Mouse (Mus musculus) layer of hippocampus, adult 2 months (tissue): ENCODE measurements around the gene Cep83. TPM values are rescaled to one million over a fixed set of nuclear protein-coding genes. Genes with fewer than 3 reads are reported as not detected.

Source experiments
- DNase-seq, 2 experiments: peaks; one replicate each; pipeline ENCODE4 v3.0.0; 2022; ENCODE audit warnings: low spot score in 2 of 2
- H3K27ac ChIP-seq: fragments of 200-600 bp; 2 replicates; pipeline ENCODE4 v1.8.1; 2022
- H3K4me3 ChIP-seq: fragments of 200-600 bp; 2 replicates; pipeline ENCODE4 v1.8.1; 2022; ENCODE audit warnings: mild to moderate bottlenecking
- CTCF ChIP-seq: fragments of 200-600 bp; conservative IDR thresholded peaks from 2 replicates; pipeline ENCODE4 v1.8.1; 2022; ENCODE audit warnings: antibody characterized with exemption, mild to moderate bottlenecking, moderate library complexity
- total RNA-seq, 2 experiments: library from RNA; stranded (reverse); gene quantifications; 2 replicates each; pipeline ENCODE4 v1.2.3; 2021

The Cep83 gene
- total RNA-seq, 2 experiments from 2014 or later = 30.6 to 32.5 TPM

GRCm38 (mm10) chr10:94793914-94794313 is 105.5 kb downstream of the Cep83 start:
- peak overlapping the region; percentile 12; the same call in 1 of the 2 replicates for H3K27ac ChIP-seq
- no peak for DNase-seq
- no peak for TF ChIP-seq CTCF
- H3K4me3 ChIP-seq = no peak overlapping the region

- Histone ChIP-seq H3K27ac (peak overlapping the region; percentile 16), H3K4me3 (no peak overlapping the region)
- TF ChIP-seq CTCF = no peak
- peak in 1 of 2 experiments; percentile 11 for DNase-seq
Measured at GRCm38 (mm10) chr10:94794666-94795244, 106.3 kb downstream of the Cep83 start.

GRCm38 (mm10) chr10:94798128-94798527 is 109.7 kb downstream of the Cep83 start:
- TF ChIP-seq CTCF = no peak
- Histone ChIP-seq H3K27ac (no peak overlapping the region), H3K4me3 (no peak overlapping the region)
- DNase-seq = no peak

- Histone ChIP-seq H3K27ac (no peak overlapping the region), H3K4me3 (no peak overlapping the region)
- TF ChIP-seq CTCF = no peak
- DNase-seq = no peak
Measured at GRCm38 (mm10) chr10:94799485-94800239, 111.2 kb downstream of the Cep83 start.

- H3K4me3 ChIP-seq = no peak overlapping the region
- no peak overlapping the region for H3K27ac ChIP-seq
- TF ChIP-seq CTCF = no peak
- DNase-seq = no peak
Measured at GRCm38 (mm10) chr10:94800677-94801354, 112.4 kb downstream of the Cep83 start.

- Histone ChIP-seq H3K4me3 (no peak overlapping the region), H3K27ac (0 out of 2 replicates have a peak overlapping the region, but pooled peaks have one; percentile 1)
- DNase-seq = no peak
Measured at GRCm38 (mm10) chr10:94804029-94804908, 115.8 kb downstream of the Cep83 start.

GRCm38 (mm10) chr10:94804909-94805220 is 116.4 kb downstream of the Cep83 start:
- Histone ChIP-seq H3K27ac (0 out of 2 replicates have a peak overlapping the region, but pooled peaks have one; percentile 1), H3K4me3 (no peak overlapping the region)
- DNase-seq = no peak
- TF ChIP-seq CTCF = no peak

More at GRCm38 (mm10) chr10:94804029-94804908, 115.8 kb downstream of the Cep83 start:
- TF ChIP-seq CTCF = no peak

- DNase-seq = no peak
- H3K27ac ChIP-seq = no peak overlapping the region
- peak; percentile 34 for TF ChIP-seq CTCF
- no peak overlapping the region for H3K4me3 ChIP-seq
Measured at GRCm38 (mm10) chr10:94807323-94807722, 118.9 kb downstream of the Cep83 start.

- TF ChIP-seq CTCF = no peak
- no peak for DNase-seq
- H3K27ac ChIP-seq = no peak overlapping the region
- no peak overlapping the region for H3K4me3 ChIP-seq
Measured at GRCm38 (mm10) chr10:94808275-94808674, 119.8 kb downstream of the Cep83 start.

GRCm38 (mm10) chr10:94809946-94810472 is 121.6 kb downstream of the Cep83 start:
- DNase-seq = no peak
- TF ChIP-seq CTCF = no peak
- Histone ChIP-seq H3K27ac (no peak overlapping the region), H3K4me3 (no peak overlapping the region)

GRCm38 (mm10) chr10:94811907-94812851 is 123.7 kb downstream of the Cep83 start:
- no peak for TF ChIP-seq CTCF
- peak; percentile 32 to 54 for DNase-seq
- H3K27ac ChIP-seq = peak overlapping the region; percentile 53; the same call in 1 of the 2 replicates
- no peak overlapping the region for H3K4me3 ChIP-seq
